In genomic region chr4:136981347-136981746, GRCm38 (mm10) we compare ENCODE assay signal across 8 mouse cellular contexts. TPM values are rescaled to one million over a fixed set of nuclear protein-coding genes. Genes with fewer than 3 reads are reported as not detected.
DNase-seq lines count a peak whose midpoint lies in the region; ATAC-seq and TF ChIP-seq lines count a peak whose summit lies in the region.

No protein-coding gene starts in this region.

- no peaks in the 10 kb centered on the region for H3K9me3 ChIP-seq in ES-Bruce4 (replicated peaks; ENCODE audit: control insufficient read depth, insufficient read depth, low read length, poor library complexity, severe bottlenecking)
- no peaks in the 10 kb centered on the region for H3K9me3 ChIP-seq in embryonic facial prominence, embryonic 11.5 days (replicated peaks; ENCODE audit: control insufficient read depth, low read length)
- no peaks in the 10 kb centered on the region for H3K9me3 ChIP-seq in intestine, embryonic 14.5 days (ENCODE audit: control insufficient read depth, low read length)
- no peaks in the 10 kb centered on the region for H3K9me3 ChIP-seq in midbrain, embryonic 13.5 days

- H3K27me3 ChIP-seq in ES-Bruce4 (ENCODE audit: control insufficient read depth, insufficient read depth, low read length, poor library complexity, severe bottlenecking), result no peaks in the 10 kb centered on the region
- H3K27me3 ChIP-seq in embryonic facial prominence, embryonic 11.5 days (ENCODE audit: control insufficient read depth, insufficient read depth, low read length), result no peaks in the 10 kb centered on the region; the same call in 1 of the 2 replicates
- H3K27me3 ChIP-seq in intestine, embryonic 14.5 days (replicated peaks; ENCODE audit: control insufficient read depth, insufficient read depth, low read length), result peaks cover 4% of the 10 kb centered on the region; the same call in 1 of the 2 replicates
- H3K27me3 ChIP-seq in midbrain, embryonic 13.5 days, result peaks cover 66% of the 10 kb centered on the region
- H3K27me3 ChIP-seq in splenic B cell, adult 2 months (ENCODE audit: control insufficient read depth, insufficient read depth, low read length, poor library complexity, severe bottlenecking), result no peaks in the 10 kb centered on the region

- peak; percentile 85 for DNase-seq in adrenal gland, adult 2 months
- peak; percentile 77 for DNase-seq in embryonic facial prominence, embryonic 11.5 days (ENCODE audit: low spot score)
- DNase-seq in intestine, embryonic 14.5 days (ENCODE audit: low spot score), result peak; percentile 78
- DNase-seq in left cerebral cortex, postnatal 25 days (ENCODE audit: low spot score in 2 of 2), result peak; percentile 37 to 58
- DNase-seq in splenic B cell, adult 2 months (ENCODE audit: low read depth, low spot score), result peak; percentile 18
- DNase-seq in natural killer cell, adult 2 months (ENCODE audit: low spot score in 2 of 2), result no peak

- H3K4me2 ChIP-seq in embryonic facial prominence, embryonic 11.5 days (ENCODE audit: low read depth, low read length), result no peak overlapping the region
- H3K4me2 ChIP-seq in intestine, embryonic 14.5 days (ENCODE audit: low read length), result no peak overlapping the region
- no peak overlapping the region for H3K4me2 ChIP-seq in midbrain, embryonic 13.5 days (replicated peaks)

- H3K4me1 ChIP-seq in ES-Bruce4 (ENCODE audit: control insufficient read depth, insufficient read depth, low read length), result peaks cover 2% of the 10 kb centered on the region
- H3K4me1 ChIP-seq in embryonic facial prominence, embryonic 11.5 days (ENCODE audit: control insufficient read depth, insufficient read depth, low read length), result no peaks in the 10 kb centered on the region
- H3K4me1 ChIP-seq in intestine, embryonic 14.5 days (replicated peaks; ENCODE audit: control insufficient read depth, insufficient read depth, low read length), result no peaks in the 10 kb centered on the region
- peaks cover 36% of the 10 kb centered on the region for H3K4me1 ChIP-seq in midbrain, embryonic 13.5 days (replicated peaks)

- no peak for TF ChIP-seq POLR2A in ES-Bruce4 (IDR thresholded peaks at IDR 0.05; ENCODE audit: insufficient read depth, low read length)

- no peak overlapping the region for H3K4me3 ChIP-seq in ES-Bruce4 (ENCODE audit: low read depth, low read length)
- no peak overlapping the region for H3K4me3 ChIP-seq in embryonic facial prominence, embryonic 11.5 days (ENCODE audit: low read depth, low read length)
- no peak overlapping the region for H3K4me3 ChIP-seq in intestine, embryonic 14.5 days (ENCODE audit: low read depth, low read length)
- H3K4me3 ChIP-seq in midbrain, embryonic 13.5 days (replicated peaks), result no peak overlapping the region

- 6% methylated on average over 12 of the region's 12 CpGs for WGBS in embryonic facial prominence, embryonic 11.5 days
- 6% methylated on average over 12 of the region's 12 CpGs for WGBS in intestine, embryonic 14.5 days
- 2% methylated on average over 12 of the region's 12 CpGs for WGBS in midbrain, embryonic 13.5 days

- intact Hi-C loops in left cerebral cortex, postnatal 25 days (cut with DNase I), result loop anchor here (1.0 to 5.0 kb wide), 3 partner anchors 54 to 329 kb away; no protein-coding TSS in a partner anchor

- no peak overlapping the region for H3K27ac ChIP-seq in ES-Bruce4 (ENCODE audit: insufficient read depth, low read length)
- H3K27ac ChIP-seq in embryonic facial prominence, embryonic 11.5 days (replicated peaks; ENCODE audit: low read depth, low read length), result no peak overlapping the region
- H3K27ac ChIP-seq in intestine, embryonic 14.5 days (ENCODE audit: low read depth), result no peak overlapping the region
- H3K27ac ChIP-seq in midbrain, embryonic 13.5 days, result peak overlapping the region; percentile 74

- peak; percentile 75 for TF ChIP-seq CTCF in ES-Bruce4 (IDR thresholded peaks at IDR 0.05; ENCODE audit: low read depth, low read length)

- no peak overlapping the region for H3K9ac ChIP-seq in ES-Bruce4 (ENCODE audit: low read depth, poor library complexity, severe bottlenecking)
- no peak overlapping the region for H3K9ac ChIP-seq in embryonic facial prominence, embryonic 11.5 days (replicated peaks; ENCODE audit: low read length)
- H3K9ac ChIP-seq in intestine, embryonic 14.5 days (ENCODE audit: low read length), result no peak overlapping the region
- 0 out of 2 replicates have a peak overlapping the region, but pooled peaks have one; percentile 6 for H3K9ac ChIP-seq in midbrain, embryonic 13.5 days (replicated peaks)

- H3K36me3 ChIP-seq in ES-Bruce4 (ENCODE audit: control insufficient read depth, insufficient read depth, low read length, poor library complexity, severe bottlenecking), result no peaks in the 10 kb centered on the region
- no peaks in the 10 kb centered on the region for H3K36me3 ChIP-seq in embryonic facial prominence, embryonic 11.5 days (replicated peaks; ENCODE audit: control insufficient read depth, insufficient read depth, low read depth, low read length)
- peaks cover 6% of the 10 kb centered on the region; the same call in 1 of the 2 replicates for H3K36me3 ChIP-seq in intestine, embryonic 14.5 days (ENCODE audit: control insufficient read depth, insufficient read depth, low read length)
- H3K36me3 ChIP-seq in midbrain, embryonic 13.5 days, result 0 out of 2 replicates have a peak, but pooled peaks cover 3% of the 10 kb centered on the region
- H3K36me3 ChIP-seq in splenic B cell, adult 2 months (ENCODE audit: control insufficient read depth, insufficient read depth, low read length, poor library complexity, severe bottlenecking), result no peaks in the 10 kb centered on the region

- no peak for TF ChIP-seq EP300 in ES-Bruce4 (IDR thresholded peaks at IDR 0.05; ENCODE audit: insufficient read depth, low read depth, low read length)

- ATAC-seq in embryonic facial prominence, embryonic 11.5 days (replicated peaks; ENCODE audit: insufficient number of reproducible peaks, low FRiP score, low TSS enrichment, low read depth), result peak; percentile 55; the same call in 1 of the 2 replicates
- ATAC-seq in intestine, embryonic 14.5 days (replicated peaks; ENCODE audit: low FRiP score, low TSS enrichment, low read depth), result 0 out of 2 replicates have a peak, but pooled peaks have one; percentile 60
- ATAC-seq in midbrain, embryonic 13.5 days, result peak; percentile 80

RNA-seq across cellular contexts. Expression of gene Epha8, which starts 24.7 kb away (rescaled TPM):
- 0.61 and 0.72 TPM in 2 replicates for polyA plus RNA-seq in ES-Bruce4 (2011; ENCODE audit: insufficient read depth, insufficient read length, low read depth, missing spikeins)
- total RNA-seq in adrenal gland, adult 2 months (2021), result under 1 TPM; 0.12 to 0.55 TPM
- polyA plus RNA-seq in adrenal gland, adult 2 months (2012; rRNA removed), result 0.48 and 0.49 TPM in 2 replicates
- 0.64 and 0.65 TPM in 2 replicates for polyA plus RNA-seq in embryonic facial prominence, embryonic 11.5 days (2014; fragmentation: Nextera tagmentation; extraction: Ambion mirVana)
- polyA plus RNA-seq in intestine, embryonic 14.5 days (2014; fragmentation: Nextera tagmentation; extraction: Ambion mirVana), result 0.75 and 1.1 TPM in 2 replicates
- total RNA-seq in left cerebral cortex, postnatal 25 days (2021), result 1 to 10 TPM; 3.9 to 6.5 TPM
- 11.4 and 16.0 TPM in 2 replicates for polyA plus RNA-seq in midbrain, embryonic 13.5 days (2015; fragmentation: Nextera tagmentation; extraction: Ambion mirVana)

Comparison
In these comparisons a context has a peak if more than half of its experiments do, and no peak if none do; other contexts are left out.
1. DNase-seq: peak in adrenal gland, adult 2 months (single experiment), embryonic facial prominence, embryonic 11.5 days (single experiment), intestine, embryonic 14.5 days (single experiment), left cerebral cortex, postnatal 25 days (2 of 2) and splenic B cell, adult 2 months (single experiment); none in natural killer cell, adult 2 months (0 of 2).
2. Peak in every context shown above with its lines, with median percentiles within 50 percentile points of each other: ATAC-seq.